Mouse (Mus musculus) C2C12 (cell line): ENCODE measurements around the gene Armc10. TPM values are rescaled to one million over a fixed set of nuclear protein-coding genes. Genes with fewer than 3 reads are reported as not detected.

Source experiments
- H3K27me3 ChIP-seq: one replicate; pipeline ENCODE4 v1.6.1; 2011; ENCODE audit not compliant: control insufficient read depth, insufficient read depth, insufficient read length
- H3K36me3 ChIP-seq: one replicate; pipeline ENCODE4 v1.6.1; 2011; ENCODE audit not compliant: control insufficient read depth, insufficient read depth
- H3K4me3 ChIP-seq: one replicate; pipeline ENCODE4 v1.5.1; 2011; ENCODE audit warnings: mild to moderate bottlenecking, control low read depth; ENCODE audit not compliant: poor library complexity, insufficient read depth, severe bottlenecking
- H3K79me2 ChIP-seq: one replicate; pipeline ENCODE4 v1.6.1; 2011; ENCODE audit not compliant: control insufficient read depth, insufficient read depth
- H3K79me3 ChIP-seq: one replicate; pipeline ENCODE4 v1.6.1; 2011; ENCODE audit warnings: low read depth, control low read depth
- H3ac ChIP-seq: one replicate; pipeline ENCODE3; 2011; ENCODE audit warnings: low read depth; ENCODE audit not compliant: control insufficient read depth, insufficient read length
- CEBPB ChIP-seq: IDR thresholded peaks from one replicate; pipeline ENCODE4 v1.6.1; 2011; ENCODE audit warnings: low read depth, mild to moderate bottlenecking, control low read depth, moderate library complexity
- CTCF ChIP-seq: IDR thresholded peaks from one replicate; pipeline ENCODE4 v1.5.1; 2011; ENCODE audit not compliant: control insufficient read depth, insufficient read depth, insufficient read length
- FOSL1 ChIP-seq: IDR thresholded peaks from one replicate; pipeline ENCODE4 v1.8.0; 2011; ENCODE audit warnings: mild to moderate bottlenecking, low read length; ENCODE audit not compliant: poor library complexity, insufficient read depth, severe bottlenecking
- MAX ChIP-seq: IDR thresholded peaks from one replicate; pipeline ENCODE4 v1.6.1; 2011; ENCODE audit warnings: mild to moderate bottlenecking, control low read depth
- MYOD1 ChIP-seq: IDR thresholded peaks from one replicate; pipeline ENCODE4 v1.6.1; 2011; ENCODE audit warnings: low read depth; ENCODE audit not compliant: control insufficient read depth, insufficient read length
- MYOG ChIP-seq: IDR thresholded peaks from one replicate; pipeline ENCODE4 v1.6.1; 2011; ENCODE audit not compliant: control insufficient read depth, insufficient read length; ENCODE audit errors: extremely low read depth
- USF1 ChIP-seq: IDR thresholded peaks from one replicate; pipeline ENCODE4 v1.6.1; 2011; ENCODE audit warnings: low read depth, mild to moderate bottlenecking, control low read depth, moderate library complexity
- polyA plus RNA-seq: library from polyadenylated mRNA; unstranded; fragments of >200 nt; fragmentation: generic; extraction: Trizol; gene quantifications from one replicate; pipeline ENCODE4 v1.2.1, GENCODE M21; 2012; ENCODE audit warnings: missing spikeins

Gene Armc10
- polyA plus RNA-seq, 1 experiment, result 13.3 TPM

DNA sequence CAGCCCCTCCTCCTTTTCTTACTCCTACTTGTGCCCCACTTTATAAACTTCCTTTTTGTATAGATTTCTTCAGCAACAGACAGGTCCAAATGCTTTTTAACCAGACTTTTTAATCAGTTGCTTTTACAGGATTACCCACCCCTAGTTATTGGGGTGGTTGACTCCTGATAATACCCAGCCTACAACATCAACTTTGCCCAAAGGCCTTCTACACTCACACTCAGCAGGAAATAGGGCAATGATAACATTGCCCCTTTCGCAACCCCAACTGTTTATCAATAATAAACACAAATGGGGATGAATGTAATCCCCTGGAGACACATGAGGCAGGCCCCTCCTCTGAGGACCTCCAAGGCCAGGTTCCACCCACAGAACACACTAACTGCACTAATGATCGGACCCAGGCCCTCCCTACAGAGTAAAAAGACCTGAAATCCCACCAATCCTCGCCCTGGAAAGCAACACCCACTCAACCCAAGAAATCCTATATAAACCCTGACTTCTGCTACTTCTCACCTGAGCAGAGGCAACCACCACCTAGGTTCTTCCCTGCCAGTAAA is 29.1 kb upstream of the Armc10 start:
- Histone ChIP-seq H3K79me2 (no peaks in the 10 kb centered on the region), H3ac (no peak overlapping the region)
- TF ChIP-seq CTCF, result no peak

DNA sequence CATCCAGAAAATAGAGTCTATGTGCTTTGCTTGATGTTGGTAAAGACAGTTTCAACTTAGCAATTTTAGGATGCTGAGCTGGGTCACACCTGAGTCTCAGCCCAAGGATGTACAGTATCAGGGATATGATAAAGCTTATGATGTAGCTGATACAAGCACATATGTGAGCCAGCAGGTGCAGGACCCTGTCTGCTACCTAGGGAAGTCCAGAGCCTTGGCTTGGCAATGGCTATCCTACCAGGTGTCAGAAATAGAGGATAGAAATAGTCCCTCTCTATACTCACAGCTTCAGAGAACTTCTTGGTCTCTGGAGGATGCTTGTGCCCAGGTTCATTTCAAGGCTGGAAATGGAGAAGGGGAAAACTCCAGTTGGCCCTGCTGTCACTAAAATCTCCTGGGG is 19.7 kb upstream of the Armc10 start:
- no peak overlapping the region for H3K4me3 ChIP-seq
- H3K36me3 ChIP-seq, result no peaks in the 10 kb centered on the region
- H3K79me3 ChIP-seq, result no peaks in the 10 kb centered on the region
- no peaks in the 10 kb centered on the region for H3K27me3 ChIP-seq
- H3K79me2 ChIP-seq, result no peaks in the 10 kb centered on the region
- no peak overlapping the region for H3ac ChIP-seq
- no peak for TF ChIP-seq CEBPB
- TF ChIP-seq MAX, result no peak
- TF ChIP-seq MYOD1, result no peak
- no peak for TF ChIP-seq FOSL1
- no peak for TF ChIP-seq CTCF
- no peak for TF ChIP-seq MYOG
- TF ChIP-seq USF1, result no peak

More for the DNA sequence above, 29.1 kb upstream of the Armc10 start:
- H3K79me3 ChIP-seq, result no peaks in the 10 kb centered on the region
- H3K27me3 ChIP-seq, result peaks cover 9% of the 10 kb centered on the region
- H3K4me3 ChIP-seq, result no peak overlapping the region
- H3K36me3 ChIP-seq, result no peaks in the 10 kb centered on the region

DNA sequence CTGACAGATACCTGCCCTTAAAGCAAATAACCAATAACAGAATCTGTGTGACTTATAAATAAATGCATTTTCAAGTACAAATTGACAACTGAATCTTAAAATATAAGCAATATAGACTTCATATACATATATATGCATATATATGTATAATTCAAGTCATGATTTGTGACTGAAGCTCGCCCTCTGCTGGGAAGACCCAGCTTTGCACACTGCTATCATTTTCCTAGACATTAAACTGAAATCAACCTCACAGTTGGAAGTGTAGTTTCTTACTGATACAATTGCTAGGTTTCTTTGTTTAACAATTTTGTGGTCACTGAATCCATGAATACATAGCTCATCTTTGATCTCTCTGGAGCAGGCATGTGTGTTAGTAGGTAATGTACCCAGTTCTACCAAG is 4.7 kb upstream of the Armc10 start:
- TF ChIP-seq MYOG, result no peak
- TF ChIP-seq FOSL1, result no peak
- H3K79me3 ChIP-seq, result no peaks in the 10 kb centered on the region
- peaks cover 3% of the 10 kb centered on the region for H3K27me3 ChIP-seq
- no peak overlapping the region for H3K4me3 ChIP-seq
- no peaks in the 10 kb centered on the region for H3K36me3 ChIP-seq
- H3K79me2 ChIP-seq, result no peaks in the 10 kb centered on the region
- H3ac ChIP-seq, result no peak overlapping the region

DNA sequence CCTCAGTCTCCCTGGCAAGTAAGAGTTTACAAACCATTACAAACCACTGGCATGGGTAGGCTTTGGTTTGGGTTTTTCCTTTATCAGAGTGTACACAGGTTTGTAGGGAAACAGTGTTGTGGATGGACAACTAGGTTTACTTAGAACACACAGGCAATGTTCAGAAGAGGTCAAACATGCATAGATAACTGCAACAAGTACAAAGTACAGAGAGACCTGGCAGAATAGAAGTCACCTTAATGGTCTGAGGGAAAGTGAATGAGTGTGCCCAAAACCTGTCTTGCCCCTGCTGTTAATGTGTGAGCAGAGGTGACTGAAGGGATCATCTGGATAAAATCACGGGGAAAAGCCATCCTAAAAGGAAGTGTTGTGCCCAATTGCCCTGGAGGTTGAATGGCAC is 2.0 kb upstream of the Armc10 start:
- Histone ChIP-seq H3ac (no peak overlapping the region), H3K79me2 (peaks cover 15% of the 10 kb centered on the region), H3K36me3 (peaks cover 6% of the 10 kb centered on the region), H3K79me3 (peaks cover 9% of the 10 kb centered on the region), H3K27me3 (no peaks in the 10 kb centered on the region), H3K4me3 (no peak overlapping the region)
- TF ChIP-seq MYOD1, result no peak
- TF ChIP-seq MYOG, result no peak

DNA sequence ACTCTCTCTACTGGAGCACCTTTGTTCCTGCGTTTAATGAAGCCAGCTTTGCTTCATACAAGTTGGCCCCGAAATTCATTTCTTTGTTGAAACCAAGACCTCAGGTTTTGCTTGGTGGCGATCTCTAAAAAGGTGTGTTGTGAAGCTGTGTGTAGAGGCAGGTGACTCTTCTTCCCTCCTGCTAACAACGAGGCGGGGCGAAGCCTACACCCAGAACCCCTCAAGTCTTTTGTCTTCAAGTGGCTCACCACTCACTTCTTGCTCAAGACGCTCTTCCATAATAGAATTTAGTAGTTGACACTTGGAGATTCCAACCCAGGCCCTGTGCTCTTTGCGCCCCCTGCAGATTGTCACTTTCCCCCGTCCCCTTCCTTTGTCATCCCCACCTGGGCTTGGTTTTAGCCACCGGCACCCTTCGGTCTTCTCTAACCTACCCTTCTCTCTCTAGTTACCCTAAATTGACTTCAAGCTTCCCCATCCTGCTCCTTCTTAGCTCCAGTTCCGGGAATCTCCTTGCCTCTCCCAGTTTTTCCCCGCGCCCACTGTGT is 648 bp upstream of the Armc10 start:
- Histone ChIP-seq H3ac (no peak overlapping the region), H3K79me3 (peaks cover 9% of the 10 kb centered on the region), H3K79me2 (peaks cover 15% of the 10 kb centered on the region), H3K36me3 (peaks cover 19% of the 10 kb centered on the region), H3K4me3 (no peak overlapping the region), H3K27me3 (no peaks in the 10 kb centered on the region)
- TF ChIP-seq MYOG, result no peak
- TF ChIP-seq FOSL1, result no peak
- TF ChIP-seq MYOD1, result no peak
- no peak for TF ChIP-seq USF1
- no peak for TF ChIP-seq MAX

DNA sequence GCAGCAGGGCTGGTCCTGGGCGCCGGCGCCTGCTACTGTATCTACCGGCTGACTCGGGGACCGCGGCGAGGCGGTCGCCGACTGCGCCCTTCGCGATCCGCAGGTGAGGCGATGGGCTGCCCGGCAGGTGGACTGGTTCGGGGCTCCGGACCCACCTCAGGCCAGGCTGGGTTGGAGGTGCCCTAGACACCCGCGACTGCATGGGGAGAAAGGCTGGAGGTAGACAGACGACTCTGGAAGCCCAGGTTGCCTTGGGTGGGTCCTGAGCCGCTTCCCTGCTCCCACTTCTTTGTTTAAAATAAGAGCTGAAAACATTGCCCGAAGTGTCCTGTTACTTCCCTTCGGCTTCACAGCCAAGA is 499 bp downstream of the Armc10 start:
- H3K79me2 ChIP-seq, result peaks cover 15% of the 10 kb centered on the region
- no peak for TF ChIP-seq MYOD1
- TF ChIP-seq CTCF, result no peak
- no peak for TF ChIP-seq MAX
- no peak for TF ChIP-seq MYOG
- TF ChIP-seq FOSL1, result no peak
- TF ChIP-seq USF1, result no peak
- TF ChIP-seq CEBPB, result no peak
- peaks cover 9% of the 10 kb centered on the region for H3K79me3 ChIP-seq
- peak overlapping the region; percentile 64 for H3K4me3 ChIP-seq
- peaks cover 24% of the 10 kb centered on the region for H3K36me3 ChIP-seq
- no peaks in the 10 kb centered on the region for H3K27me3 ChIP-seq
- peak overlapping the region; percentile 95 for H3ac ChIP-seq

DNA sequence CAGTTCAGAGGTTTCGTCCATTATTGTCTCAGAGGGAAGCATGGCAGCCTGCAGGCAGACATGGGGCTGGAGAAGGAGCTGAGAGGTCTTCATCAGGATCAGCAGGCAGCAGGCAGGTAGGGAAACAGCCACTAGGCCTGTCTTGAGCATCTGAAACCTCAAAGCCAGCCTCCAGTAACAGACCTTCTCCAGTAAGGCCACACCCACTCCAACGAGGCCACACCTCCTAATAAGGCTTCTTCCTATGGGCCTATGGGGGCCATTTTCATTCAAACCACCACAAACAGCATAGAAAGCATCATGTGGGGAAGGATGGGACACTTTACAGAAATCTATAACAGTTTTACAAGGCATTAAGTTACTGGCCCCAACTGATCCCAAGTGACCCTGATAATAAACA is 5.1 kb downstream of the Armc10 start:
- peaks cover 9% of the 10 kb centered on the region for H3K79me3 ChIP-seq
- peaks cover 15% of the 10 kb centered on the region for H3K79me2 ChIP-seq
- H3K27me3 ChIP-seq, result no peaks in the 10 kb centered on the region
- TF ChIP-seq CEBPB, result no peak
- no peak for TF ChIP-seq CTCF
- no peak for TF ChIP-seq MYOG
- TF ChIP-seq FOSL1, result no peak
- TF ChIP-seq MYOD1, result no peak
- no peak for TF ChIP-seq USF1
- TF ChIP-seq MAX, result no peak
- peaks cover 35% of the 10 kb centered on the region for H3K36me3 ChIP-seq
- no peak overlapping the region for H3K4me3 ChIP-seq
- H3ac ChIP-seq, result no peak overlapping the region
